Mouse (Mus musculus) kidney, adult 2 months (tissue): ENCODE measurements around the gene Trim8. TPM values are rescaled to one million over a fixed set of nuclear protein-coding genes. Genes with fewer than 3 reads are reported as not detected.

Source experiments
- DNase-seq: peaks from one replicate; pipeline ENCODE4 v3.0.0; 2021
- H3K27ac ChIP-seq: fragments of 200-500 bp; 2 replicates; pipeline ENCODE4 v1.5.1; 2012; ENCODE audit warnings: low read depth, low read length, control low read depth, inconsistent platforms; ENCODE audit not compliant: insufficient read depth
- H3K27me3 ChIP-seq: fragments of 200-500 bp; replicated peaks from 2 replicates; pipeline ENCODE4 v1.6.1; 2012; ENCODE audit warnings: mild to moderate bottlenecking, moderate library complexity, low read length, inconsistent platforms; ENCODE audit not compliant: control insufficient read depth, insufficient read depth
- H3K36me3 ChIP-seq: fragments of 200-500 bp; 2 replicates; pipeline ENCODE4 v1.6.1; 2012; ENCODE audit warnings: mild to moderate bottlenecking, moderate library complexity, low read length, inconsistent platforms; ENCODE audit not compliant: control insufficient read depth, insufficient read depth
- H3K4me1 ChIP-seq: fragments of 200-500 bp; 2 replicates; pipeline ENCODE4 v1.6.1; 2011; ENCODE audit warnings: low read length; ENCODE audit not compliant: control insufficient read depth, insufficient read depth
- H3K4me3 ChIP-seq: fragments of 200-500 bp; 2 replicates; pipeline ENCODE4 v1.5.1; 2011; ENCODE audit warnings: mild to moderate bottlenecking, low read depth, low read length, control low read depth; ENCODE audit not compliant: insufficient read depth
- CTCF ChIP-seq: fragments of 200-500 bp; conservative IDR thresholded peaks from 2 replicates; pipeline ENCODE4 v1.5.1; 2011; ENCODE audit warnings: low read depth, mild to moderate bottlenecking, control low read depth, low read length, moderate library complexity, mixed read lengths; ENCODE audit not compliant: insufficient read depth, insufficient read length
- POLR2A ChIP-seq: fragments of 200-500 bp; IDR thresholded peaks from one replicate; pipeline ENCODE4 v1.6.1; 2011; ENCODE audit warnings: low read depth, low read length, control low read depth
- WGBS: fragments of 180-500 bp; shearing (Covaris S2); methylation state at CpG from one replicate; pipeline ENCODE4 v1.1.7; 2018; 5-methylcytosine and 5-hydroxymethylcytosine counted together
- polyA plus RNA-seq: library from polyadenylated mRNA; depleted of rRNA; stranded (reverse); fragments of >200 nt; gene quantifications from 2 replicates; pipeline ENCODE4 v1.2.3, GENCODE M21; 2012

Gene Trim8
- polyA plus RNA-seq, 1 experiment: 43.6 TPM

DNA sequence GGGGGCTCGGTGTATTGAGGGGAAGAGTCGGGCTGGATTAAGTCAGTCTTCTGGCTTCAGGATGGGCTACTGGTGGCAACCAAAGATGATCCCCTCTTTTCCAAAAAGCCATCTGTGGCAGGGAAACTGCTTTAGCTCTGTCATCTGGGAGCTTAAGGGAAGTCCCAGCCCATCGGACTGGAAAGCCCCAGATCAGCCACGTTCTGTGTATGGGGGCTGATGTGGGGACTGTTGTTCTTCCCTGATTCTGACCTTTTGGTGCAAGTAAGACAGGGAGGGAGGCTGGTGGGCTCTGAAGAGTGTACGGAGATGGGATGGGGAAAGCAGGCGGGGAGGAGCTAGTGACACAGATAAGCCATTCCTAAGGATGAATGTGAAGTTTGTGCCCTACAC, 22.6 kb downstream of the Trim8 start:
- H3K36me3 ChIP-seq: no peaks in the 10 kb centered on the region
- peaks cover 46% of the 10 kb centered on the region for H3K4me1 ChIP-seq
- WGBS: 21% methylated on average over 6 of the region's 6 CpGs
- H3K27me3 ChIP-seq: no peaks in the 10 kb centered on the region
- TF ChIP-seq CTCF: no peak
- TF ChIP-seq POLR2A: no peak
- H3K27ac ChIP-seq: peak overlapping the region; percentile 46; the same call in 1 of the 2 replicates
- H3K4me3 ChIP-seq: no peak overlapping the region
- DNase-seq: no peak

DNA sequence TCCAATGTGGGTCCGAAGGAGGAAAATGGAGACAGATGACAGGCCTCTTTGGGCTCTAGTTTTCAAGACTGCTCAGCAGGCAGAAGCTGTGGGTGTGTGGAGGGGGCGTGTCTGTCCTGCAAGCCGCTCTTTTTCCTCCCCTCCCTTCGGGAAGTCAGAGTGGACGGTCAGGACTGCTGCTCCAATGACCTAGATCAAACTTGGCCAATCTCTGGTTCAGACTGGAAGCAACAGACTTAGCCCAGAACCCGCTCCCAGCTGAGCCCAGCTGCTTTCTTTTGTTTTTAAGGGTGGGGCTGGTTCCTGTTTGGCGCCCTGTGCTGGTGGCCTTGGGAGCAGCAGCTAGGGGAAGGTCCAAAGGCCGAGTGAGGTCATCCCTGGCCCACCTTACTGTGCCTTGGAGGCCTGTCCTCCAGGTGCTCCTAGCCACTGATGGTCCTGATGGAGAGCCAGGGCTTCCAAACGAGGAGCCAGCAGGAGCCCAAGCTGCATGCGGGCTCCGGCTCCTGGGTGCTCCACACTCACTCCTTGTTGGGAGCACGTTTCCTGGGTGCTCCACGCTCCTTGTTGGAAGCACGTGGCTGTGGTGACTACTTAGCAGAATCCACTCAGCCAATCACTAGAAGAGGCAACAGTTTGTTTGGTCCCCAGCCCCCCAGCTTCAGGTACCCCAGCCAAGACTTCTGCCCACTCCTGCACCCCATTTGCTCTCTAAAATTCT, 23.3 kb downstream of the Trim8 start:
- TF ChIP-seq CTCF: no peak; the same call in 1 of the 2 replicates
- TF ChIP-seq POLR2A: no peak
- Histone ChIP-seq H3K36me3 (no peaks in the 10 kb centered on the region), H3K4me3 (no peak overlapping the region), H3K4me1 (peaks cover 48% of the 10 kb centered on the region), H3K27ac (peak overlapping the region; percentile 74), H3K27me3 (no peaks in the 10 kb centered on the region)
- 7% methylated on average over 14 of the region's 14 CpGs for WGBS
- peak; percentile 95 for DNase-seq

DNA sequence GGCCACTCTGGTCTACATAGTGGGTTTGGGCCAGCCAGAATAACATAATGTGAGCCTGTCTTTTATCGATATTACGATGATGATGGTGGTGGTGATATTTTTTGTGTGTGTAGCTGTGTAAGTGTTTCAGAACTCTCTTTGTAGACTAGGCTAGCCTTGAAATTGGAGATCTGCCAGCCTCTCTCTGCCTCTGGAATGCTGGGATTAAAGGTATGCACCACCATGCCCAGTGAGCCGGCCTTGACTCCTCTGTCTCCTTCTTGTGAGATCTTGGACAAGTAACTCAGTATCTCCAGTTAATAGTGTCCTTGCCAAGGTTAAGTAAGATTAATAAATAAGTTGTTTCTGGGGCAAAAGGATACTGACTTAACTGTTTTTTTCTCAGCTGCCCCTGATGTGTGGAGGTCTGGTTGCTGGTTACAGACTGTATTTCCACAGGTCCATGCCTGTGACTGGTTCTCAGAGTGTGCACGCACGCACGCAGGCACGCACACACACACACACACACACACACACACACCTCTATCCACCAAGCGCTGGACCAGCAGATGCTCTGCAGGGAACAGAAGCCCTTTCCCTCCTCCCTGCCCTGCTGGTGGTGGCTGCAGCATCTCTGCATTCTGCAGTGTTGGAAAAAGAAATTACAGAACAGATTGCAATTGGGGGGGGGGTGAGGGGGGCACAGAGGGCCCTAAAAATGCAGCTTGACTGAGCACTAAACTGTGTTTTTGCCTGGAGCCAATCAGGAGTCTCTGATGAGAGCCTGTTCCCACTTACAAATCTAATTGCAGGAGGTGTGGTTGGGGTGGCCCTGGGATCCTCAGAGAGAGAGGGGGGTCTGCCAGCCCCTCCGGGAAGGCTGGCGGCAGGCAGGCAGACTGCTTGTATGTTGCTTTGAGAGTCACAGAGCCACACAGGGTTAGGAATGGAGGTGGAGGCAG, 24.5 kb downstream of the Trim8 start:
- TF ChIP-seq CTCF (no peak), POLR2A (no peak)
- Histone ChIP-seq H3K27ac (peak overlapping the region; percentile 76), H3K36me3 (no peaks in the 10 kb centered on the region), H3K4me1 (peaks cover 59% of the 10 kb centered on the region), H3K27me3 (no peaks in the 10 kb centered on the region), H3K4me3 (no peak overlapping the region)
- DNase-seq: peak; percentile 74
- WGBS: 46% methylated on average over 10 of the region's 10 CpGs

DNA sequence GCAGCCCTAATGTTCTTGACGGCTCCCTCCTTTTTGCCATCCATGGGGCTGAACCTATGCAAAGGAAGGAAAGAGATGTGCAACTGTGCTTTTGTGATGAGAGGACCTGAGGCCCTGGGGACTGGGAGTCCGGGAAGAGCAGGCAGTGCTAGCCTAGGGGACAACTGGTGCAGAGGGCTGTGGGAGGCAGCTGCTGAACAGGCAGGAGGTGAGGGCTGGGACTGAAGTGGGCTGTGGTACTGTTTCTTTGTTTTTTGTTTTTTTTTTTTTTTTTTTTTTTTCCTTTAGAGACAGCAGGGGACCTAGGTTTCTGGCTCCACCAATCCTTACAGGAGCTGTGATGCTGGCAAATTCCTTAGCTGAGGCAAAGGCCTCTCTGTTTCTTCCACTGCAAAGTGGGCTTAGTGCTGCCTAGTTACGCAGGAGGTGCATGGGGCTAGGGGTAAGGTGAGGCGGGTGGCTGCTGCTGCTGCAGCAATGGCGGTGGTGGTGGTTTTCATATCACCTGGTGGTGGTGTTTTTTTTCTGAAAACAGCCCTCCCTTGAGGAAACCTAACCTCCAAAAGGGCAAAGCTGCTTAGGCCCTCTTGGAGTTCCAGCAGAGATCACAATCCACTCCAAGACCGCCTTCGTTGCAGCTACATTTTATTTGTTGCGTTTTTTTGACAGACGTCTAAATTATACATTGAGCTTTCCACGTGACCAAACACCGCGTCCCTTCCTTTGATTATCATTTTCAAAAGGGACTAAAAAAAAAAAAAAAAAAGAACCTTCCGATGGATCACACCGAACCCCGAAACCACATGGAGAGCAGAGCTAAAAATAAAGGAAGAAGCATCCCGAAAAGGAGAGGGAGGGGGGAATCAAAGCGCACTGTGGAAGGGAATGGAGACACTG, 26.4 kb downstream of the Trim8 start:
- TF ChIP-seq CTCF (no peak), POLR2A (no peak)
- Histone ChIP-seq H3K27me3 (no peaks in the 10 kb centered on the region), H3K27ac (peak overlapping the region; percentile 66), H3K36me3 (no peaks in the 10 kb centered on the region), H3K4me3 (peak overlapping the region; percentile 11; the same call in 1 of the 2 replicates), H3K4me1 (peaks cover 73% of the 10 kb centered on the region)
- DNase-seq: no peak
- 38% methylated on average over 17 of the region's 17 CpGs for WGBS

DNA sequence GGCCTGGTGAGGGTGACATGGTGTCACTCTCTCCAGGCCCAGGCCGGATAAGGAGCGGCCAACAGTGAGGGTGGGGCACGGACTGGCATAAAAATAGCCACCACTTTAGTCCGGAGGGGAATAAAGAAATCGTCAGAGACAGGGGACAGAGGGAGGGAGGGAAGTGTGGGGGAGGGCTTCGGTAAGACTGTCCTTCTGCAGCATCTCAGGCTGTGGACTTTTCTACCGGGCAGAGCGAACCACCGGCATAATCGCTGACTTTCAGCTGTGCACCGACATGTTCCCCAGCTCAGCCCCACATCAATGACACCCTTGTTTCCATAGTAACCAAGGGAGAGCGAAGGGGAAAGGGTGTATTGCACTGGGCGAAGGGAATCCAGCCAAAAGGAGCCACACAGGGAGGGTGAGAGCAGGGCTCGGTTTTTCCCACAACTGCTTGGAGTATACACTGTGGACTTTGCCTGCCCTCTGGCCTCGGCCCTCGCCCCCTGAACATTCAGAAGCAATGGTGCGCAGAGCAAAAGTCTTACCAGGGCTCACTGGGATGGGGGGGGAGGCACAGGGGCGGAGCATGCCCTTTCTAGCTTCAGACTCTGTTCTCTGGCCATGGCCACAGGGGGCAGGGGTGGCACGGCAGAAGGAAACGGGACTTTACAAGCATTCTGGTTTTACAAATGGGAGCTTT, 27.2 kb downstream of the Trim8 start:
- 3% methylated on average over 20 of the region's 20 CpGs for whole genome bisulfite sequencing
- TF ChIP-seq CTCF (no peak; the same call in 1 of the 2 replicates), POLR2A (no peak)
- H3K4me3 ChIP-seq: peak overlapping the region; percentile 11
- no peaks in the 10 kb centered on the region for H3K27me3 ChIP-seq
- peak overlapping the region; percentile 66 for H3K27ac ChIP-seq
- peaks cover 66% of the 10 kb centered on the region for H3K4me1 ChIP-seq
- DNase-seq: peak; percentile 97
- H3K36me3 ChIP-seq: no peaks in the 10 kb centered on the region

DNA sequence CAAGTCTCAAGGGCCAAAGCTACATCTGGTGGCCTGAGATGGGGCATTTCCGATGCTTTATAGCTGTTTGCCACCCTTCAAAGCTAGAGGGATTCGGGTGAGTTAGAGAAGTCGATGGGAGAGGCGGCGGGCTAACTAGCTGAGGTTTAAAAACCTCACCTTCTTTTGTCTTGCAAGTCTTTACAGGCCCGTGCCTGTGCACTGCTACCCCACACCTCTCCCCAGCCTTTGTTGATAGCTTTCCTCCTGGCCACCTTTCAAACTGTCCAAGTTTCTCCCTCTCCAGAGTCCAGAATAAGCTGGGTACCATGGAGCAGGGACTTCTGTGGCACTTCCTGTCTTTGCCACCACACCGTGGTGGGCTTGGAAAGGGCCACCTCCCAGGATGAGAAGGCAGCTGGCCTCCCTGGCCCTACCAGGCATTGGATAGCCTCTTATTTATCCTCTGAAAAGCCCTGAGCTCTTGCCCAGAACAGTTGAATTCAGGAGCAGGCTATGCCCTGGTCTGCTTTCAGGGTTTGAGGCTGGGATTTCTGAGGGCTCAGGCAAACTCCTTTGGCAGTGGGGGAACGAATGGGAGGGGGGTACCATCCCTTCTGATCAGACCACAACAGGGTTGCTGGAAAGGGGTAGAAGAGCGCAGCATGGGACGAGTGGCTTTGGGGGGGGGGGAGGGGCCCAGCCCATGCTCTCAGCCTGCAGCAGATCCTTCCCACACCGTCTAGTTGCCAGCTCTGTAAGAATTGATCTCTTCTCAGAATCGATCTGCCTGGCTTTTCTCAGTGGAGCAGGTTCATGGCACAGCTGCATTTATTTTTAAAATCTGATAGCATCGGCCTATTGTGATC, 28.3 kb downstream of the Trim8 start:
- peaks cover 56% of the 10 kb centered on the region for H3K4me1 ChIP-seq
- no peak overlapping the region for H3K4me3 ChIP-seq
- H3K27ac ChIP-seq: peak overlapping the region; percentile 84
- DNase-seq: no peak
- H3K27me3 ChIP-seq: no peaks in the 10 kb centered on the region
- TF ChIP-seq POLR2A (no peak), CTCF (no peak)
- no peaks in the 10 kb centered on the region for H3K36me3 ChIP-seq
- WGBS: 31% methylated on average over 13 of the region's 13 CpGs
